Mouse (Mus musculus) olfactory bulb, adult 2 months (tissue): ENCODE measurements around the gene Ptprg. TPM values are rescaled to one million over a fixed set of nuclear protein-coding genes. Genes with fewer than 3 reads are reported as not detected.

Source experiments
- H3K27ac ChIP-seq: fragments of 200-500 bp; 2 replicates; pipeline ENCODE4 v1.5.1; 2012; ENCODE audit warnings: low read depth, low read length; ENCODE audit not compliant: insufficient read depth
- H3K4me1 ChIP-seq: fragments of 200-500 bp; 2 replicates; pipeline ENCODE4 v1.6.1; 2012; ENCODE audit warnings: low read length; ENCODE audit not compliant: control insufficient read depth, insufficient read depth
- H3K4me3 ChIP-seq: fragments of 200-500 bp; 2 replicates; pipeline ENCODE4 v1.5.1; 2012; ENCODE audit warnings: mild to moderate bottlenecking, low read depth, low read length, moderate library complexity; ENCODE audit not compliant: insufficient read depth
- CTCF ChIP-seq: fragments of 200-500 bp; IDR thresholded peaks from 2 replicates; pipeline ENCODE4 v1.5.1; 2012; ENCODE audit warnings: low read depth, mild to moderate bottlenecking, low read length, moderate library complexity; ENCODE audit not compliant: insufficient read depth
- POLR2A ChIP-seq: fragments of 200-500 bp; IDR thresholded peaks from 2 replicates; pipeline ENCODE4 v1.6.1; 2012; ENCODE audit warnings: mild to moderate bottlenecking, low read depth, low read length, moderate library complexity; ENCODE audit not compliant: insufficient read depth
- WGBS: fragments of 180-500 bp; shearing (Covaris S2); methylation state at CpG from one replicate; pipeline ENCODE4 v1.1.7; 2018; 5-methylcytosine and 5-hydroxymethylcytosine counted together
- polyA plus RNA-seq: library from polyadenylated mRNA; stranded (reverse); fragments of >200 nt; gene quantifications from 2 replicates; pipeline ENCODE4 v1.2.4, GENCODE M21; 2012; ENCODE audit warnings: low replicate concordance; ENCODE audit not compliant: missing spikeins, insufficient read depth, insufficient read length

Ptprg gene
- polyA plus RNA-seq, 1 experiment = not detected

GRCm38 (mm10) chr14:12104297-12105155 is 551.2 kb downstream of the Ptprg start:
- WGBS = 90% methylated on average over 12 of the region's 12 CpGs
- TF ChIP-seq CTCF (no peak), POLR2A (no peak)
- Histone ChIP-seq H3K4me1 (0 out of 2 replicates have a peak, but pooled peaks cover 3% of the 10 kb centered on the region), H3K4me3 (no peak overlapping the region), H3K27ac (no peak overlapping the region)

- no peak overlapping the region for H3K27ac ChIP-seq
- no peak overlapping the region for H3K4me3 ChIP-seq
- 0 out of 2 replicates have a peak, but pooled peaks cover 3% of the 10 kb centered on the region for H3K4me1 ChIP-seq
- whole genome bisulfite sequencing = 72% methylated on average over 2 of the region's 2 CpGs
- TF ChIP-seq POLR2A (no peak), CTCF (no peak)
These were observed 551.8 kb downstream of the Ptprg start for GRCm38 (mm10) chr14:12105156-12105430.

DNA sequence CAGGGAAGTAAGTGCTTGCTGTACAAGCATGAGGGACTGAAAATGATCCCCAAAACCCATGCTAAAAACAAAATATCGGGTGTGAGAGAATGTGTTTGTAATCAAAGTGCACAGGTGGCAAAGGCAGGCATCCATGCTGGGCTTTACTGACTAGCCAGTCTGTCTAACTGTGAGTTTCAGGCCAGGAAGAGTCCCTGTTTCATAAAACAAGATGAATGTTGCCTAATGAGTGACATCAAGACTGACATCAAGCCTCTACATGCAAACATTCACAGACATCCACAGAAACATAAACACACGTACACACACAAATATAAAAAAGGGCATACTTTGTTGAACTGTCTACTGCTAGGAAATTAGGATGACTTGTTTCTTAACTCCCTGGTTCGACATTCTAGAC is 552.3 kb downstream of the Ptprg start:
- WGBS = 91% methylated on average over 3 of the region's 3 CpGs
- Histone ChIP-seq H3K27ac (no peak overlapping the region), H3K4me1 (0 out of 2 replicates have a peak, but pooled peaks cover 3% of the 10 kb centered on the region), H3K4me3 (no peak overlapping the region)
- TF ChIP-seq POLR2A (no peak), CTCF (no peak)

GRCm38 (mm10) chr14:12107459-12107858 is 554.1 kb downstream of the Ptprg start:
- TF ChIP-seq CTCF = no peak
- no peak for TF ChIP-seq POLR2A
- no peak overlapping the region for H3K27ac ChIP-seq
- no peak overlapping the region for H3K4me3 ChIP-seq
- WGBS = 88% methylated on average over 7 of the region's 7 CpGs
- H3K4me1 ChIP-seq = 0 out of 2 replicates have a peak, but pooled peaks cover 3% of the 10 kb centered on the region

- 0 out of 2 replicates have a peak, but pooled peaks cover 3% of the 10 kb centered on the region for H3K4me1 ChIP-seq
- H3K27ac ChIP-seq = no peak overlapping the region
- H3K4me3 ChIP-seq = no peak overlapping the region
- TF ChIP-seq CTCF (no peak), POLR2A (no peak)
- 89% methylated on average over 7 of the region's 7 CpGs for WGBS
These were observed 554.7 kb downstream of the Ptprg start for GRCm38 (mm10) chr14:12107991-12108390.

GRCm38 (mm10) chr14:12112548-12113011 is 559.2 kb downstream of the Ptprg start:
- no peaks in the 10 kb centered on the region for H3K4me1 ChIP-seq
- TF ChIP-seq POLR2A = no peak
- no peak for TF ChIP-seq CTCF
- H3K4me3 ChIP-seq = no peak overlapping the region
- H3K27ac ChIP-seq = no peak overlapping the region
- WGBS = 71% methylated on average over 2 of the region's 2 CpGs

DNA sequence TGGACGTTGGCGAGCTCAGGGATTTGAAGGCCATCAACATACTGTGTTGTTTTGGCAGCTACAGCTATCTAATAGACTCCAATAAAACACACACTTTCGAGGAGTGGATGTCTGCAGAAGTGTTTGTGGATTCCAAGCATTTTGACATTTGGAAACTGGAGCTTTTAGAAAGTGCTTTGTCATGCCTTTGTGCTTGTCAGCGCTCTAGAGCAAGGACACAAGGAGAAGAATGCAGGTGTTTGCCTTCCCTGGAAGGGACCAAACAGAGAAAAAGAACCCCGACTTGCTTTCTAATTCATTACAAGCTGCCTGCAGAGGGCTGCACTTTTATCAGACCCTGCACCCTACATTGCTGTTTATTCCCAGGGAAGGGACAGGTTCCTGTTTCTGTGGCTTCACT is 560.0 kb downstream of the Ptprg start:
- H3K4me1 ChIP-seq = no peaks in the 10 kb centered on the region
- no peak overlapping the region for H3K4me3 ChIP-seq
- no peak overlapping the region for H3K27ac ChIP-seq
- 63% methylated on average over 5 of the region's 5 CpGs for WGBS
- no peak for TF ChIP-seq CTCF
- TF ChIP-seq POLR2A = no peak

GRCm38 (mm10) chr14:12114016-12114415 is 560.7 kb downstream of the Ptprg start:
- WGBS = 92% methylated on average over 6 of the region's 6 CpGs
- H3K27ac ChIP-seq = no peak overlapping the region

DNA sequence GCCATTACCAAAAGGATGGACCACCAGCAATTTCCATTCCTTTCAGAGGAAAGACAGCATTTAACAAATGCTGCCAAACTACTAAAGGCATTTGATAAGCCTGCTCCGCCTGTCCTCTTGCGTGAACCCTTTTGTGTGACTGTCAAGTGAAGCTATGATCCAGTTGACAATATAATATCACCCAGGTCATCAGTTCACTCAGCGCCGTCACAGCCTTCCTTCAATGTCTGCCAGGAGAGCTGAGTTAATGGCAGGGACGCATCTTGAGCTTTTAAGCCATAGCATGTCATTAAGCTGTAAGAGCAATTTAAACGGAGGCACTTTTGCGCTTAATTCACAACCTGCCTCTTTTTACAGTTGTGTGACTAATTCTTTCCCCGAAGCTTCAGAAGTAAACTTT is 565.9 kb downstream of the Ptprg start:
- TF ChIP-seq CTCF (no peak), POLR2A (no peak)
- WGBS = 67% methylated on average over 8 of the region's 8 CpGs
- H3K4me1 ChIP-seq = no peaks in the 10 kb centered on the region
- H3K27ac ChIP-seq = no peak overlapping the region
- no peak overlapping the region for H3K4me3 ChIP-seq

More at GRCm38 (mm10) chr14:12114016-12114415, 560.7 kb downstream of the Ptprg start:
- Histone ChIP-seq H3K4me3 (no peak overlapping the region), H3K4me1 (no peaks in the 10 kb centered on the region)
- no peak for TF ChIP-seq CTCF
- no peak for TF ChIP-seq POLR2A
